Mouse (Mus musculus) spleen, adult 2 months (tissue): ENCODE results near the gene E030018B13Rik.

Source experiments
- CTCF ChIP-seq: fragments of 200-500 bp; IDR thresholded peaks from 2 replicates; pipeline ENCODE4 v1.5.1; 2011; ENCODE audit warnings: mild to moderate bottlenecking, inconsistent platforms; ENCODE audit not compliant: insufficient read depth, insufficient read length, insufficient replicate concordance; ENCODE audit errors: extremely low read depth
- POLR2A ChIP-seq: fragments of 200-500 bp; IDR thresholded peaks from 2 replicates; pipeline ENCODE4 v1.6.1; 2011; ENCODE audit warnings: low read depth, low read length, inconsistent platforms

DNA sequence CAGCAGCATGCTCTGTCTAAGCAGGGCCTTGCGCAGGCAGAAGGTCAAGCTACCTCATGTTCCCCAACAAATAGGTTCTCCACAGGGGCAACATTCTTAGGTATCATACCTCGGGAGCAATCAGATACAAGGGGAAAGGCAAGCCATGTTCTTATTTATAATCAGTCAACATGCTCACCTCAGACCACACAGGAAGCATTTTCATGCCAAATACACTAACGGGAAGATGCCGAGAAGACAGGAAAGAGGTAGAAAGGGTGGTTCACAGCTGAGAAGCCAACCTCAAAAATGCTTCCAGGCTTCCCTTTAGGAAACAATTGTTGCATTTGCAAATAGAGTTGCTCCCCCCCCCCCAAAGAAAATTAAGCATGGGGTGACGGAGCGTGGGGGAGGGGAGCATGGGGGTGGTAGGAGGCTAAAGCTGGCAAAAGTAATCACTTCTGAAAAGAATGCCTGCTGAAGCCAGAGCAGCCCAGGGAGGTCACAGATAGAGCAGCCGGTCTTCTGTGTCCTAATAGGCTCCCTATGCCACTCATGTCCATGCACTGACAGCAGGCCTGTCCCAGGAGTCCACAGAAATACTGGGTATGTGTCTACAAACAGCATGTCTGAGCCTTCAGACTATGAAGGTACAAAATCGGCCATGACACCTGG is 5.4 kb downstream of the E030018B13Rik start:
- TF ChIP-seq POLR2A (no peak), CTCF (no peak)
